Mouse (Mus musculus) Patski (cell line): ENCODE results near the gene Actl11. TPM values are rescaled to one million over a fixed set of nuclear protein-coding genes. Genes with fewer than 3 reads are reported as not detected.

Source experiments
- ATAC-seq: fragments of 100-300 bp; one replicate; pipeline ENCODE4 v1.8.0; 2021
- CTCF ChIA-PET: fragments of 350-600 bp; sonication (Branson Sonifier 250); formaldehyde crosslinking; loops from one replicate; lab custom pipeline; 2022; ENCODE audit warnings: inconsistent platforms; lab: Charles Lee
- POLR2A ChIA-PET: fragments of 350-600 bp; sonication (Branson Sonifier 250); formaldehyde crosslinking; loops from one replicate; lab custom pipeline; 2022; ENCODE audit warnings: antibody characterized with exemption, inconsistent platforms; lab: Charles Lee
- DNase-seq: peaks from one replicate; pipeline ENCODE4 v3.0.0-alpha.2; 2011; ENCODE audit warnings: low read depth, low spot score
- H3K27me3 ChIP-seq: fragments of 371-371 bp; one replicate; pipeline ENCODE4 v1.5.1; 2021
- CTCF ChIP-seq: fragments of 100-300 bp; IDR thresholded peaks from one replicate; pipeline ENCODE4 v1.5.1; 2021
- in situ Hi-C: fragments of 300-500 bp; cut with MboI; formaldehyde crosslinking; loops from 3 replicates; pipeline ENCODE4 v1.11.1; 2018; ENCODE audit warnings: low pct_unique_long_range_greater_than_20kb, mixed read lengths
- polyA plus RNA-seq: library from polyadenylated mRNA; unstranded; gene quantifications from one replicate; pipeline ENCODE4 v1.2.3, GENCODE M21; 2021

The Actl11 gene
- polyA plus RNA-seq, 1 experiment from 2014 or later: not detected

DNA sequence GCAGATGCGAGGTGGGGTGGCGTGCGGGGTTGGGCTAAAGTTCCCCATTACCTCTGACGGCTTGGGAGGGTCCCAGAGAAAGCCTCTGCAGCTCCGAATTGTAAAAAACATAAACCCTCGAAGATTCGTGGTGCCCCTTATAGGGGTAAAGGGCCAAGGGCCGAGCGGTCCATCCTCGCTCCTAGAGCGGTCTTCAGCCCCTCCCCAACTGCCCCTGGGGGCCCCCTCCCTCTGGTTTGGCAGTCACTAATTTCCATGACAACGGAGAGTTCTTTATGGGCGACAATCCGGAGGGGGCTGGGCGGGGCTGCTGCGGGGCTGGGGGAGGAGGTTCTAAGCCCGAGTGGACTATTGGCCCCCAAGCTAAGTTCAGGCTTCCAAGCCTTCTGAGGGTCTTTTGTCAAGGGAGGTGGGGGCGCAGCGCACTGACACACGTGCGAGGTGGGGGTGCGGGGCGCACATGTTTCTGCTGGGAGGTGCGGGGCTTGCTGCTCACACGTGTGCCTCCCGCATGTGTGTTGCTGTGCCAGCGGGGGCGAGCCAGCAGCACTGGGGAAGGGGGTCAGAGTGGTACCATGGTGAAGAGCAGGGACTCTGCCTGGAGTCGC lies 8.1 kb downstream of the Actl11 start:
- ChIA-PET CTCF (no interaction called here), POLR2A (no interaction called here)
- no peak for DNase-seq

DNA sequence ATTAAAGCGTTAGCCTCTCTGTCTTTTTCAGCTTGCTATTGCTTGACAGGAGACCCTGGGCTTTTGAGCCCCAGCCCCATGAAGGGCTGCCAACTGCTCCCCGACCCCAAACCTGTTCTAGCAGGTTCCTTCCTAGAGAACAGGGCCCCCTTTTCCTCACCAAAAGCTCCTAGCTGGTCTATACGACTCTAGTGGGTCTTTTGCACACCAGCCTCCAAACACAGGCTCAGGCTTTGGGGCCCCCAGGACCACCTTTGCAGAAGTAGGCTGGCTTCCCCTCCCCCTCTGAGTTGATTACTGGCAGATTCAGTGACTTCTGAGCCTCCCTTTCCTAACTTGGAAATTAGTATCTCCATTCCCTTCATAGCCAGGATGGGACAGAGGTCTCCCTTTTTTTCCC lies 8.6 kb downstream of the Actl11 start:
- in situ Hi-C loops: no loop called here
- ChIA-PET POLR2A (no interaction called here), CTCF (no interaction called here)
- DNase-seq (no peak), ATAC-seq (no peak)
- H3K27me3 ChIP-seq: peaks cover 38% of the 10 kb centered on the region
- no peak for TF ChIP-seq CTCF

More for the DNA sequence above, 8.1 kb downstream of the Actl11 start:
- no peak for ATAC-seq
- TF ChIP-seq CTCF: no peak
- in situ Hi-C loops: no loop called here
- peaks cover 37% of the 10 kb centered on the region for H3K27me3 ChIP-seq

DNA sequence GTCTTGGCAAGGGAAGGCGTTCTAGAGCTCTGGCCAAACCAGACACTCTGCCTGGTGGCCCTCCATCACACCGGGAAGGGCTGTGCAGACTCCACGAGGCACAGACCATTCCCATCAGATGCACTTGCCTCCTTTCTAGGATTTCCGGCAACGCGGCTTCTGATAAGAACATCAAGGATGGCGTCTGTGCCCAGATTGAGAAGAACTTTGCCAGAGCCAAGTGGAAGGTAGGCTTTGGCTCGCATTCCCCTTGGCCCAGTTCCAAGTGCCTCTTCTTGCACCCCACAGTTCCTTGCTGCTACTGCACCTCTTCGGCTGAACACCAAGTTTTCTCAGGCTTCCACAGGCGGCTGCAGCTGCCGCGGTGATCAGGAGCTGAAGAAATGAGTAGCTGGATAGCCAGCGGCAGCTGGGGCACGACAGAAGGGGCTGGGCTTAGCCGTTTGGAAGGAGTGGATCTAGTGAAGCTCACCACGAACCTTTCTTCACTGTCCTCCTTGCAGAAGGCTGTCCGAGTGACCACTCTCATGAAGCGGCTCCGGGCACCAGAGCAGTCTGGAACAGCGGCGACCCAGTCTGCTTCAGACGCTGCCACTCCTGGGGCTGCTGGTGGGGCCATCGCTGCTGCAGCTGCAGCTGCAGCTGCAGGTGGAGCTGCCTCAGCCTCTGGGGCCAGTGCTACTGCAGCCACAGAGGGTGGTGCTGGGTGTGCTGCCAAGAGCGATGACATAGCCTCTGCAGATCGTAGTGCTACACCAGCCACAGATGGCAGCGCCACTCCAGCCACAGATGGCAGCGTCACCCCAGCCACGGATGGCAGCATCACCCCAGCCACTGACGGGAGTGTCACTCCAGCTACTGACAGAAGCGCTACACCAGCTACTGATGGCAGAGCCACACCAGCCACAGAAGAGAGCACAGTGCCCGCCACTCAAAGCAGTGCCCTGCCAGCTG lies 19.2 kb downstream of the Actl11 start:
- CTCF ChIA-PET: interaction anchor here (1.4 kb wide), 1 partner anchor 43 kb away, joined by 4 read pairs; no protein-coding TSS in a partner anchor
- no peak for TF ChIP-seq CTCF
- in situ Hi-C loops: no loop called here
- POLR2A ChIA-PET: no interaction called here
- no peak for DNase-seq
- ATAC-seq: no peak
- H3K27me3 ChIP-seq: peaks cover 23% of the 10 kb centered on the region

DNA sequence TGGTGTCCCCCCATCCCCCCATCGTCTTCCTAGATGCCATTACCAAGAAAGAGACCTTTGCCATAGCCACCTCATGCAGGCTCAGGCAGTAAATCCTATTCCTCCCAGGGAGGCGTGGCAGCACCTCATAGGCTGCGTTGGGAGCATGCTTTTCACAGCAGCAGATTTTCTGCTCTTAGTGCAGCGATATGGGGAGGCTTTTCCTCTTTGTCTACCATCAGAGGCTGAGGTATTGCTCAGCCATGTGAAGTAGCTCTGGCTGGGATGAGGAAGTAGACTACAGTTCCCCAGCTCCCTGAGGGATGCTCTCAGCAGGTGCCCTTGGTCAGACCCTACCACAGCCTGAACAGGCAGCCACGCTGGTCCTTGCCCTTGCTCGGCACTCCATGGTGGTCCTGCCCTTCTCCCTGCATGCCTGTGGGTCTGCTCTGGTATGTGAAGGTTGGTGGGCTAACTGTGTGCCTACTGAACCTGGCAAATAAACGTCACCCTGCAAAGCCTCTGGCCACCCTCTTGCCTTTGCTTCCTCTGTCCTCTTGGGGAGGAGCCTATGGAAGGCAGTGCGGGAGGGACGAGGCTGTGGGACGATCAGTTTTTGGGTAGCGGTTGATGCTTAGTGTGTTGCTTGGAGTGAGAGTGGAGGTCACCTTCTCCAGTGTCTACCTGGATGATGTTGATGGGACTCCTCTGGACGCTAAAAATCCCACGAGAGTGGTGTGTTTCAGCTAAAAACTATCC lies 21.1 kb downstream of the Actl11 start:
- in situ Hi-C loops: no loop called here
- peaks cover 18% of the 10 kb centered on the region for H3K27me3 ChIP-seq
- no peak for TF ChIP-seq CTCF

DNA sequence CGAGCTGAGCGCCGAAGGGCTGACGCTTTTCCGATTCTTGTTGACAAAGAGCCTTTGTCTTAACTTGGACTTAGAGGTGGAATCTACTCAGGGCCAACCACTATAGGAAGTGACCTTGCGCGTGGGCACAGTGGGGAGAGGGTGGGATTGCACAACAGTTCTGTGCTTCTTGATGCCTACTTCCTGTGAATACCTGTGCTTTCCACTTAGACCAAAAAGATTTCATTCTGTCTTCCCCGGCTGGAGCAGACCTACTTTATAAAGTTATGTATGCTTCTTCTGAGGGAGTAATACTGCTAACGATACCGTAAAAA lies 21.6 kb downstream of the Actl11 start, which contains the start of gene Traip:
Traip (plus strand) TSS at position 215 of the 314 bp plus-strand sequence.
- CTCF ChIA-PET: no interaction called here
- in situ Hi-C loops: no loop called here
- H3K27me3 ChIP-seq: peaks cover 18% of the 10 kb centered on the region
- no peak for DNase-seq
- POLR2A ChIA-PET: no interaction called here
- TF ChIP-seq CTCF: no peak
- ATAC-seq: no peak

More for the DNA sequence above, 21.1 kb downstream of the Actl11 start:
- CTCF ChIA-PET: no interaction called here
- POLR2A ChIA-PET: no interaction called here
- ATAC-seq (no peak), DNase-seq (no peak)

DNA sequence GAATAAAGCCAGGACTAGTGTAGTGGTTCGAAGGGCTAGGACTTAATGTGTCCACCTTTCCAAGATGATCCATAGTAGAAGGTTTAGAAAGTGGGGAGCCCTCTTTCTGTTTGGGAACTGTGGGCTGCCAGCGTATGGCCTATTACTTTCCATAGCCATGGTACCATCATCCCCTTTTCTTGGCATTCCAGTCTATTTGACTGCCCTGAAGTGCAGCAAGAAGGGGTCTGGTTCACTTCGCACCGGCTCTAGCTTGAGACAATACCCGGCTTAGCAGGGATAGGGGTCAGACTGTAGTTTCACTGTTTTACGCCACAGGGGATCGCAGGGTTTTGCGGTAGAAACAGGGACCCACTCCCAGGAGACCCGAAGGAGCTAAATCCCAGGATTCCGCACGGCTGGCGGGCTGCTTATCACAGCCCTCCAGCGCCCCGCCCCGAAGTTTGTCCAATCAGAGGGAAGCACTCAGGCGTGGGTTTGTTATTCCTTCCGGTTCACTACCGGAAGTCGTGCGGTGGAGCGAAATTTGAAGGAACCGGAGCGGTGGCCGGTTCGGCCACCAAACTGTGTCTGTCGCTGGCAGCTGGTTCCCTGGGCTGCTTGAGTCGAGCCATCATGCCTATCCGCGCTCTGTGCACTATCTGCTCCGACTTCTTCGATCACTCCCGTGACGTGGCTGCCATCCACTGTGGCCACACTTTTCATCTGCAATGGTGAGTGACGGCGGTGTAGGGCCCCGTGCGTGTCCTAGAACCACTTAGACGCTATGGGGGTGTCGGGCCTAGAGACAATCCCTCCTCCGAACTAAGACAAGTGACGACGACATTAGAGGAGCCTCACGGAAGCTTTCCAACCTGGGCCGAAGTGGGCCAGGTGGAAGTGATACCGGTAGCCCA lies 22.4 kb downstream of the Actl11 start:
- ATAC-seq: no peak
- in situ Hi-C loops: no loop called here
- POLR2A ChIA-PET: no interaction called here
- DNase-seq: peak; percentile 13
- CTCF ChIA-PET: interaction anchor here (2.0 to 3.8 kb wide), 2 partner anchors 11 to 46 kb away, joined by 8 to 17 read pairs; no protein-coding TSS in a partner anchor
- TF ChIP-seq CTCF: no peak
- H3K27me3 ChIP-seq: peaks cover 17% of the 10 kb centered on the region

DNA sequence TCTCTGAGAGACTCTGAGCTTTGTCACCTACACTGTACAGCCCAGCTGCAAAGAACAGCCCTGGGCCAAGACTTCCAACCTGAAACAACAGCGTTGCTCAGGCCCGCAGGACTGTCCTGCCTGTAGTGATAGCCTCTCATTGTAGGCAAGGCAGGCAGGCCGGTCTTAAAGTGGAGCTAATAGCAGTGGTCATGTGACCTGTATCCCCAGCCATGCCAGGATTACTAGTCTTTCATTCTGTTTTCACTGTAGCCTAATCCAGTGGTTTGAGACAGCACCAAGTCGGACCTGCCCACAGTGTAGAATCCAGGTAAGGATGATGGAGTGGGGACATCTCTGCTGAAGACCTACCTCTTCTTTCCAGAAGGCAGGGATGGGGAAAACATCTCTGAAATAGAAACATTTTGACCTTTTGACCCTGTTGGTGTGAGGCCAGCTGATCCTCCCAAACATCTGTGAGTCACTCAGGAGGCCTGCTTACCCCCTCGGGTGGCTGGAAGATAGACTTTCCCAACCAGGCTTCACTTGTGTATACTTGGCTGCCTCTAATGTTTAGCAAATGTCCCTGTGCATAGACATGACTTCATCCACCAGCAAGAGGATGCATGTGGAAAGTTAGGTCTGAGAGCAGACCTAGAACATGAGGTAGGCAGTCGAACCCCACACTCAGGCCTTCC lies 27.5 kb downstream of the Actl11 start:
- ATAC-seq (peak; percentile 44), DNase-seq (peak; percentile 61)
- POLR2A ChIA-PET: no interaction called here
- no peaks in the 10 kb centered on the region for H3K27me3 ChIP-seq
- in situ Hi-C loops: no loop called here
- CTCF ChIA-PET: no interaction called here
- TF ChIP-seq CTCF: no peak

DNA sequence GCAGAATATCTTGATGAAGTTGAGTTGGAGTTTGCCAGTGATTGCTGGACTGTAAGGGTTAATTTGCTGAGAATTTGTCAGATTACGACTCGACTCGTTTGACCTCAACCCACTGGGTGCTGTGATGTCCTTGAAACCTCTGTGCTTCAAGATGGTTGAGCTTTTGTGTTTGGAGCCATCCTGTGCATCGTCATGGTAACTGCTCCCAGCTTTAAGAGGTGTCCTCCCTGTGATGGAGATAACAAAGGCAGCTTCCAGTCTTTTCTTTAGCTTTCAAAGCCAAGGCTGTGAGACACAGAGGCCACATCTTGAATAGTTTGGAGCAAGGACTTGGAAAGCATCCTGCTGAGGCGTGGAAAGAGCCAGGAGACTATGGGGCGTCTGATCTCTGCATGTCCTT lies 28.9 kb downstream of the Actl11 start:
- ChIA-PET POLR2A (no interaction called here), CTCF (interaction anchor here (1.0 to 3.0 kb wide), 3 partner anchors 15 to 52 kb away, joined by 3 to 18 read pairs (median 3); partner anchors contain the start of gene Mst1r)
- no peak for ATAC-seq
- no peak for DNase-seq
- in situ Hi-C loops: no loop called here
- no peak for TF ChIP-seq CTCF
- no peaks in the 10 kb centered on the region for H3K27me3 ChIP-seq

DNA sequence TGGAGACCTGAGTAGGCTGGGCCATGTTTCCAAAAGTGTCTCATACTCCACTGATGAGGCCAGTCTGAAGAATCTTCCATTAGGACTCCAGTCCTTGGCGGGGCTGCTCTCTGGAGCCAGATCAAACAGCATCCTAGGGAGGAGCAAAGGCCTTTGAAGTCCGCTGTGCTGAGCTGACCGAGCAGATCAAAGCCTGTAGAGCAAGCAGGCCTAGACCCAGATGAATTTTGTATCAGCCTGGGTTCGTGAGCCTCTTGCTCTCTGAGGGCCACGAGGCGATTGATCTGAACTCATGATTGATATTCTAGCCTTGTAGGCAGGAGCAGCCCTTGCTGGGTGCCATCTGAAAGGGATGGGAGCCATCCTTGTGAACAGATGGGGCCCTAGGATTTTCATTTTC lies 31.6 kb downstream of the Actl11 start:
- H3K27me3 ChIP-seq: no peaks in the 10 kb centered on the region
- DNase-seq (no peak), ATAC-seq (no peak)
- TF ChIP-seq CTCF: no peak
- ChIA-PET POLR2A (no interaction called here), CTCF (interaction anchor here (0.6 to 4.6 kb wide), 3 partner anchors 47 to 108 kb away, joined by 3 to 65 read pairs (median 4); partner anchors contain the start of gene Mst1r)
- in situ Hi-C loops: loop anchor here (5.0 kb wide), 1 partner anchor 53 kb away; the partner anchor contains the start of gene Mst1r
